Mouse (Mus musculus) limb, embryonic 14.5 days (tissue): ENCODE data around the gene Cdkn1a. TPM values are rescaled to one million over a fixed set of nuclear protein-coding genes. Genes with fewer than 3 reads are reported as not detected.

Experiments
- ATAC-seq: fragments of 200-750 bp; cut with Nextera tagmentation; 2 replicates; pipeline ENCODE4 v1.8.0; 2017; ENCODE audit warnings: low read depth, moderate number of reproducible peaks, moderate TSS enrichment; ENCODE audit not compliant: low FRiP score
- DNase-seq: peaks from one replicate; pipeline ENCODE4 v3.0.0-alpha.2; 2015; ENCODE audit warnings: low spot score
- H3K27ac ChIP-seq: fragments of 300-500 bp; sonication (generic); replicated peaks from 2 replicates; pipeline ENCODE4 v1.5.1; 2014; ENCODE audit warnings: low read depth, mild to moderate bottlenecking, low read length, moderate library complexity, mixed read lengths
- H3K27me3 ChIP-seq: fragments of 300-500 bp; sonication (generic); 2 replicates; pipeline ENCODE4 v1.6.1; 2014; ENCODE audit warnings: low read length, mixed read lengths; ENCODE audit not compliant: control insufficient read depth, insufficient read depth
- H3K36me3 ChIP-seq: fragments of 300-500 bp; sonication (generic); 2 replicates; pipeline ENCODE4 v1.6.1; 2014; ENCODE audit warnings: mild to moderate bottlenecking, low read length, moderate library complexity, mixed read lengths; ENCODE audit not compliant: control insufficient read depth, insufficient read depth
- H3K4me1 ChIP-seq: fragments of 300-500 bp; sonication (generic); 2 replicates; pipeline ENCODE4 v1.6.1; 2014; ENCODE audit warnings: antibody characterized with exemption, low read length, mixed read lengths; ENCODE audit not compliant: control insufficient read depth, insufficient read depth
- H3K4me2 ChIP-seq: fragments of 300-500 bp; sonication (generic); replicated peaks from 2 replicates; pipeline ENCODE4 v1.6.1; 2014; ENCODE audit warnings: low read depth, mild to moderate bottlenecking, low read length, moderate library complexity; ENCODE audit not compliant: severe bottlenecking
- H3K4me3 ChIP-seq: fragments of 300-500 bp; sonication (generic); replicated peaks from 2 replicates; pipeline ENCODE4 v1.5.1; 2014; ENCODE audit warnings: low read length
- H3K9ac ChIP-seq: fragments of 300-500 bp; sonication (generic); 2 replicates; pipeline ENCODE4 v1.6.1; 2014; ENCODE audit warnings: mild to moderate bottlenecking, low read depth, low read length, moderate library complexity; ENCODE audit not compliant: severe bottlenecking
- H3K9me3 ChIP-seq: fragments of 300-500 bp; sonication (generic); 2 replicates; pipeline ENCODE4 v1.6.1; 2016; ENCODE audit warnings: low read length; ENCODE audit not compliant: control insufficient read depth
- POLR2A ChIP-seq: fragments of 200-500 bp; IDR thresholded peaks from 2 replicates; pipeline ENCODE4 v1.8.0; 2012; ENCODE audit warnings: inconsistent platforms, mild to moderate bottlenecking, moderate library complexity, borderline replicate concordance; ENCODE audit not compliant: insufficient read depth, insufficient read length; ENCODE audit errors: extremely low read depth
- WGBS: fragments of 180-500 bp; shearing (Covaris S2); extraction: QIAGEN DNeasy Blood & Tissue Kit; methylation state at CpG from one replicate; pipeline ENCODE4 v1.1.7; 2014; 5-methylcytosine and 5-hydroxymethylcytosine counted together
- polyA plus RNA-seq, 2 experiments: library from polyadenylated mRNA; depleted of rRNA in 1 of 2; stranded (reverse) in 1 of 2; unstranded in 1 of 2; fragments of >200 nt; fragmentation: Nextera tagmentation in 1 of 2; extraction: Ambion mirVana in 1 of 2; gene quantifications; 2 replicates each; pipeline versions ENCODE4 v1.2.1 to v1.2.3; 2012 to 2014

Cdkn1a gene
- polyA plus RNA-seq, 2 experiments: 61.6 to 164 TPM

DNA sequence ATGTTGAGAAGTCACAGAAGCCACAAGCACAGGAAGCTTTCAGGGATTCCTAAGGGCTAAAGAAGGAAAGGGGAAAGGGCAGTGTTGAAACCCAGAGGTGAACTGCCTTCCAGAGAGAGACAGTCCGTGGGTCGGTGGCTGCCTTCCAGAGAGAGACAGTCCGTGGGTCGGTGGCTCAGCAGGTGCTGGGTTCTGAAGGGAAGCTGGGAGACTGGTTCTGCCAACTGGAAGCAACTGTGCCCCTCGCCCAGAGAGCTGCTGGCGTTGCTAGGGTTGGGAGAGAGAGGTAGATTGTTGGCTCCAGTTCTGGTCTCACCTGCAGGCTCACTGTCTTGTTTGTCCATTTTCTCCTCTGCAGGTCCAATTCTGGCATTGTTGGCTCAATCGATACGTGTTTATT is 32.3 kb upstream of the Cdkn1a start:
- Histone ChIP-seq H3K4me2 (no peak overlapping the region), H3K4me3 (no peak overlapping the region), H3K27me3 (no peaks in the 10 kb centered on the region), H3K9me3 (no peaks in the 10 kb centered on the region), H3K36me3 (no peaks in the 10 kb centered on the region), H3K4me1 (peaks cover 28% of the 10 kb centered on the region), H3K27ac (no peak overlapping the region), H3K9ac (no peak overlapping the region)
- no peak for DNase-seq
- WGBS: 84% methylated on average over 7 of the region's 8 CpGs
- TF ChIP-seq POLR2A: no peak
- no peak for ATAC-seq

DNA sequence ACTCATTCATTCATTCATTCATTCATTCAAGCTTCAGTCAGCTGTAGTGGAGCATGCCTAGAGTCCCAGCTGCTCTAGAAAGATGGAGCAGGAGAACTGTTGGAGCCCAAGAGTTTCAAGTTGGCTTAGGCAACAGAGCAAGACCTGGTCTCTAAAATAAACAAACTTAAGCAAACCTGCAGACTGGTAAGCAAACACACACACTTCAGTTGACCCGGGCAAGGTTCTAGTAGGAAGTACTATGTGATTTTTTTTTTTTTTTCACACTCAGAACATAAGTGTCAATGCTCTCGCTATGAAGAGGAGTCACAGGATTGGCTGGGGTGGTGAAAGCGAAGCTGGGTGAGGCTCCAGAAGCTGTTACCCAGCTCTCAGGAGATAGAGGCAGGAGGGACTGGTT is 31.2 kb upstream of the Cdkn1a start:
- peaks cover 22% of the 10 kb centered on the region for H3K4me1 ChIP-seq
- DNase-seq (no peak), ATAC-seq (no peak)
- H3K36me3 ChIP-seq: no peaks in the 10 kb centered on the region
- 83% methylated on average over 3 of the region's 3 CpGs for WGBS
- H3K4me2 ChIP-seq: no peak overlapping the region
- no peaks in the 10 kb centered on the region for H3K9me3 ChIP-seq
- no peak overlapping the region for H3K9ac ChIP-seq
- no peaks in the 10 kb centered on the region for H3K27me3 ChIP-seq
- no peak for TF ChIP-seq POLR2A
- no peak overlapping the region for H3K27ac ChIP-seq
- H3K4me3 ChIP-seq: no peak overlapping the region

DNA sequence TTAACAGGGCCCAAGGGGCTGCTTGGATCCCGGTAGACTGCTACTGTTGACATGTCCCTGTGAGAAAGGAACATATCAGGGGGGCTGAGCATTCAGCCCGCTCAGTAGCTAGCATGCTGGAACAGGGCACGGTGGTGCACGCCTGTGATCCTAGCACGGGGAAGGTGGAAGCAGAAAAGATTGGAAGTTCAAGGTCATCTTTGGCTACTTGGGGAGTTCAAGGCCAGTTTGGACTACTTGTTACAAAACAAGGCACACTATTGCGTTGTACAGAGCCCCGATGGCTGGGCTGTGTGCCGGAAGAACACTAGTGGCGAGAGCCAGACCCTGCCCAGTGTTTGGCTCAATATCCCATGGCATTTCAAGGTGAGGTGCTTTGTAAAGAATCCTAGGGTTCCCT is 29.8 kb upstream of the Cdkn1a start:
- Histone ChIP-seq H3K4me1 (peaks cover 19% of the 10 kb centered on the region), H3K27me3 (no peaks in the 10 kb centered on the region), H3K4me3 (no peak overlapping the region), H3K36me3 (no peaks in the 10 kb centered on the region), H3K9ac (no peak overlapping the region), H3K27ac (no peak overlapping the region), H3K4me2 (no peak overlapping the region), H3K9me3 (no peaks in the 10 kb centered on the region)
- WGBS: 80% methylated on average over 9 of the region's 9 CpGs
- DNase-seq (no peak), ATAC-seq (no peak)
- TF ChIP-seq POLR2A: no peak

DNA sequence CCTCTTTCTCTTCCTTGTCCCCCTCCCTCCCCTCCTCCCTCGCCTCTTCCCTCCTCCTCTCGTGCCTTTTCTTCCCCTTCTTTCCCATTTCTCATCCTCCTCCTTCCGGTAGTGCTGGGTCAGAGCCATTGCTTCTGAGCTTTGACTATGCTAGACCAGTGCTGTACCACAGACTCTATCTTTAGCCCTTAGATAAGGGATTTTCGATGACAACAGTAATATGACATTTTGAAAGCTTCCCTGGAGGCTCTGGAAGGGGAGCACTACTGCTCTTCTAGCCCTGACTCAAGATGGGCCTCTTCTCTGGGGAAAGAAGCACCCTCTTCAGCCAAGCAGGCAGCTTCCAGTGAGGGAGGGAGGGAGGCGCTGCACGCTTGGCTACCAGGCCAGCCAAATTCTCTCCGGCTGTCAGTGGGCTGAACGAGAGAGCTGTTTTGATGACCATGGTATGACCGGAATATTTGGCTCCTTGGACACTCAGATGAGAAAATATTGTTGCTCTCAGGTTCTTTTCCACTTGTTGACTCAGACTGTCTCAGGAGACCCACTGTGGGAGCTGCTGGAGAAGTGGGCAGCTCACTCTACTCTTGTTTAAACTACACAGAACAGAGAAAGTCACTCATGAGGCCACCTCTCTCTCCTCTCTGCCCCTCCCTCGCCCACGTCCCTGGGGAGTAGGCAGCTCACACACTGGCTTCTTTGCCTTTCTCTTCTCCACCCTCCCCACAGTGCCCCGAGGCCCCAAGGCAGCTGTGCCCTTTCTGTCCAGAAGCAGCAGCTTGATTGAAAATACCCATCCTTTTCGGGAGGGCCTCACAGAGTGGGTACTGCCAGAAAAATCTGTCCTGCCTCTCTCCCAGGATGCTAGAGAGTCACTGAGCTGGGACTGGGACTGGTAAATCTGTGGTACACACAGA is 28.4 kb upstream of the Cdkn1a start:
- 0 out of 2 replicates have a peak, but pooled peaks have one; percentile 18 for ATAC-seq
- Histone ChIP-seq H3K4me3 (no peak overlapping the region), H3K36me3 (no peaks in the 10 kb centered on the region), H3K9ac (no peak overlapping the region), H3K9me3 (no peaks in the 10 kb centered on the region), H3K27ac (no peak overlapping the region), H3K4me2 (no peak overlapping the region), H3K4me1 (peaks cover 7% of the 10 kb centered on the region; the same call in 1 of the 2 replicates), H3K27me3 (no peaks in the 10 kb centered on the region)
- 66% methylated on average over 13 of the region's 13 CpGs for WGBS
- peak; percentile 12 for DNase-seq
- no peak for TF ChIP-seq POLR2A

DNA sequence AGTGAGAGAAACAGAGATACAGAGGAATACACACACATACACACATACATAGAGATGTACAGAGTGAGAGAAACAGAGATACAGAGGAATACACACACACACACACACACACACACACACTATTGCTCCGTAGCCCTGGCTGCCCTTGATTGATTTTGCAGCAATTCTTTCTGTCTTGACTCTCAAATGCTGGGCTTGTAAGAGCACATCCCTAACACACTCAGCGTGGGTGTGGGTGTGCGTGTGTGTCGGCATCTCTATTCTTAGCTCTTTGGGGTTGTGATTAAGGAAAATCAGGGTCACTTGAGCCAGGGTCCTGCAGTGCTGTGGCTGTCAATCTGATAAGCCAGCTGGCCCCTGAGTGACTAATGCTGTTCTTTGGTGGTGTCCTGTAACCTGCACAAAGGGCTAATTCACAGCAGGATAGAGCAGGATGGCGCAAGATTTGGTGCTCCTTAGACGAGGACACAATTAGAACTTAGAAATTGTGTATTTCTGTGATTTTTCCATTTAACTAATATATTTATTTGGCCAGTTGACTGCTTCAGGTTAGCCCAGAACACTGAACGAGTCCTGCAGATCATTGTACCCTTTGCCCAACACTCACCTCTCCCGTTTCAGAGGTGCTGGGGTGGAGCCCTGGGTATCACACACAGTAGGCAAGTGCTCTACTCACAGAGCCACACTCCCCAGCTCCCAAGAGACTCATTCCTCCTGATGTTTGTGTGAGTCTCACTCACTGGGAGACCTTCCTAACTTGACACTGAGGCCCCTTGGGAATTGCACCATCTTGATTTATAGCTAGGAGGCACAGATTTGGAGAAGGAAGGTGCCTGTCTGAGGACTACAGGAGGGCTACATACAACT is 27.4 kb upstream of the Cdkn1a start:
- Histone ChIP-seq H3K4me2 (no peak overlapping the region), H3K4me3 (no peak overlapping the region), H3K27ac (no peak overlapping the region), H3K4me1 (no peaks in the 10 kb centered on the region; the same call in 1 of the 2 replicates), H3K36me3 (no peaks in the 10 kb centered on the region), H3K27me3 (no peaks in the 10 kb centered on the region), H3K9ac (no peak overlapping the region), H3K9me3 (no peaks in the 10 kb centered on the region)
- DNase-seq (no peak), ATAC-seq (0 out of 2 replicates have a peak, but pooled peaks have one; percentile 5)
- no peak for TF ChIP-seq POLR2A
- 59% methylated on average over 8 of the region's 8 CpGs for WGBS
